In the genomic region with DNA sequence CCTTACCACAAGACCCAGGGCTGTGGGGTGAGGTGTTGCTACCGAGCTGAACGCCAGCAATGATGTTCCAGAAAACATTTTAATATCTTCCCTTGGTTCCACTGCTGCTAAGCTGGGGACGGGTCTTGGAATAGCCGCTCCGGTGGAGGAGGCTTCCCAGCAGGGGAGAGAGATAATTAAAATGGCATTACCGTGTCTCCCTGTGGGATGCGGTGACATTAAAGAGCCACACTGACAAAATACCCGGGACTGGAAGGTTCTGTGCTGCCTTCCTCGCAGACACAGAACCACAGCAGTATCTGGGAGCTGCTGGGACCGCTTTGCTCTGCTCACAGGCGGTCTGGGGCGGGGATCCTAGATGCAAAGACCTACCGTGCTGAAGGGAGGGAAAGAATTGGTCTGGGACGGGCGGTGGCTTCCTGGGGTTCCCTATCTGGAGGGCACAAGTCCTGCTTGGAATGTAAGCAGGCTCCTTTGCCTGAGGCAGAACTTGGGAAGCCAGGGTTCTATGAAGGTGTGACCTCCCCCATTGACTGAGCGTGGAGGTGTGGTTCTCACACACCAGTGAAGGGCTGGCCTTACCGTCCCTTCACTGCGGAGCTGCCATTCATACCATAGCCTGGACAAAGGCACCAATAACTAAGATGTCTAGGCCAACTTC, we compare ENCODE assay signal across 11 mouse cellular contexts. TPM values are rescaled to one million over a fixed set of nuclear protein-coding genes. Genes with fewer than 3 reads are reported as not detected.
A peak's percentile ranks its signal among the peaks of the same experiment; 100 is the strongest.
DNase-seq lines count a peak whose midpoint lies in the region; ATAC-seq and TF ChIP-seq lines count a peak whose summit lies in the region.
"Had no signal": no experiment of that assay in that cellular context is flagged by ENCODE, and none has a peak within 500 bp of the region (broad histone marks: within the 10 kb centered on the region; RNA-seq: fewer than 3 reads in every experiment).

No protein-coding gene starts in this region.

- no peak overlapping the region for H3K4me3 ChIP-seq in heart, embryonic 16.5 days (ENCODE audit: low read length)
- H3K4me3 ChIP-seq in heart, embryonic 11.5 days (ENCODE audit: low read depth, low read length) = no peak overlapping the region
- H3K4me3 ChIP-seq in ES-Bruce4 (ENCODE audit: low read depth, low read length) = 0 out of 2 replicates have a peak overlapping the region, but pooled peaks have one; percentile 5
- no peak overlapping the region for H3K4me3 ChIP-seq in embryonic facial prominence, embryonic 14.5 days (ENCODE audit: low read depth, low read length)
- H3K4me3 ChIP-seq in limb, embryonic 15.5 days = no peak overlapping the region
- H3K4me3 ChIP-seq in intestine, embryonic 15.5 days (replicated peaks) = no peak overlapping the region
- H3K4me3 ChIP-seq: heart, embryonic 15.5 days had no signal

- no peak overlapping the region for H3K9ac ChIP-seq in heart, embryonic 16.5 days (ENCODE audit: low read length)
- no peak overlapping the region for H3K9ac ChIP-seq in heart, embryonic 11.5 days (ENCODE audit: low read depth, low read length)
- H3K9ac ChIP-seq in ES-Bruce4 (ENCODE audit: low read depth, poor library complexity, severe bottlenecking) = no peak overlapping the region
- H3K9ac ChIP-seq in embryonic facial prominence, embryonic 14.5 days (ENCODE audit: low read depth, low read length) = no peak overlapping the region
- H3K9ac ChIP-seq in limb, embryonic 15.5 days = no peak overlapping the region
- H3K9ac ChIP-seq in intestine, embryonic 15.5 days = no peak overlapping the region
- H3K9ac ChIP-seq: heart, embryonic 15.5 days had no signal

- 57% methylated on average over 18 of the region's 18 CpGs for WGBS in heart, embryonic 16.5 days
- WGBS in heart, embryonic 11.5 days (ENCODE audit: insufficient replicate concordance) = 29% methylated on average over 18 of the region's 18 CpGs
- 30% methylated on average over 18 of the region's 18 CpGs for WGBS in embryonic facial prominence, embryonic 14.5 days
- WGBS in limb, embryonic 15.5 days = 20% methylated on average over 18 of the region's 18 CpGs
- WGBS in intestine, embryonic 15.5 days = 54% methylated on average over 18 of the region's 18 CpGs

- TF ChIP-seq POLR2A in ES-Bruce4 (IDR thresholded peaks at IDR 0.05; ENCODE audit: insufficient read depth, low read length) = no peak

- no peaks in the 10 kb centered on the region for H3K27me3 ChIP-seq in heart, embryonic 16.5 days (ENCODE audit: control insufficient read depth, insufficient read depth, low read length)
- no peaks in the 10 kb centered on the region for H3K27me3 ChIP-seq in heart, embryonic 11.5 days (ENCODE audit: control insufficient read depth, insufficient read depth, low read length)
- H3K27me3 ChIP-seq in ES-Bruce4 (ENCODE audit: control insufficient read depth, insufficient read depth, low read length, poor library complexity, severe bottlenecking) = no peaks in the 10 kb centered on the region
- no peaks in the 10 kb centered on the region for H3K27me3 ChIP-seq in embryonic facial prominence, embryonic 14.5 days (replicated peaks; ENCODE audit: control insufficient read depth, insufficient read depth, low read length)
- H3K27me3 ChIP-seq in limb, embryonic 15.5 days = no peaks in the 10 kb centered on the region
- H3K27me3 ChIP-seq in intestine, embryonic 15.5 days (replicated peaks) = no peaks in the 10 kb centered on the region
- H3K27me3 ChIP-seq: heart, embryonic 15.5 days had no signal

- ATAC-seq in heart, embryonic 16.5 days (replicated peaks; ENCODE audit: extremely low read depth, insufficient read depth, low FRiP score) = no peak
- no peak for ATAC-seq in heart, embryonic 11.5 days (replicated peaks; ENCODE audit: insufficient number of reproducible peaks, low FRiP score, low TSS enrichment)
- ATAC-seq in embryonic facial prominence, embryonic 14.5 days (ENCODE audit: low read depth) = no peak
- no peak for ATAC-seq in limb, embryonic 15.5 days (ENCODE audit: insufficient number of reproducible peaks, low FRiP score, low TSS enrichment, low read depth)
- ATAC-seq in intestine, embryonic 15.5 days = no peak

- H3K9me3 ChIP-seq in heart, embryonic 16.5 days (replicated peaks; ENCODE audit: control insufficient read depth, low read length) = no peaks in the 10 kb centered on the region
- no peaks in the 10 kb centered on the region for H3K9me3 ChIP-seq in heart, embryonic 11.5 days (replicated peaks; ENCODE audit: control insufficient read depth, low read length)
- no peaks in the 10 kb centered on the region for H3K9me3 ChIP-seq in ES-Bruce4 (replicated peaks; ENCODE audit: control insufficient read depth, insufficient read depth, low read length, poor library complexity, severe bottlenecking)
- H3K9me3 ChIP-seq in embryonic facial prominence, embryonic 14.5 days (ENCODE audit: control insufficient read depth, low read length) = 0 out of 2 replicates have a peak, but pooled peaks cover 5% of the 10 kb centered on the region
- H3K9me3 ChIP-seq in limb, embryonic 15.5 days = no peaks in the 10 kb centered on the region
- H3K9me3 ChIP-seq in intestine, embryonic 15.5 days = no peaks in the 10 kb centered on the region
- H3K9me3 ChIP-seq: heart, embryonic 15.5 days had no signal

- peak; percentile 79; the same call in 1 of the 2 replicates for TF ChIP-seq EP300 in ES-Bruce4 (IDR thresholded peaks at IDR 0.05; ENCODE audit: insufficient read depth, low read depth, low read length)

- no peaks in the 10 kb centered on the region for H3K36me3 ChIP-seq in heart, embryonic 16.5 days (ENCODE audit: control insufficient read depth, insufficient read depth)
- no peaks in the 10 kb centered on the region for H3K36me3 ChIP-seq in heart, embryonic 11.5 days (ENCODE audit: control insufficient read depth, insufficient read depth, low read length)
- no peaks in the 10 kb centered on the region for H3K36me3 ChIP-seq in ES-Bruce4 (ENCODE audit: control insufficient read depth, insufficient read depth, low read length, poor library complexity, severe bottlenecking)
- H3K36me3 ChIP-seq in embryonic facial prominence, embryonic 14.5 days (ENCODE audit: control insufficient read depth, insufficient read depth, low read length) = no peaks in the 10 kb centered on the region
- H3K36me3 ChIP-seq in limb, embryonic 15.5 days = no peaks in the 10 kb centered on the region
- no peaks in the 10 kb centered on the region for H3K36me3 ChIP-seq in intestine, embryonic 15.5 days
- H3K36me3 ChIP-seq: heart, embryonic 15.5 days had no signal

- TF ChIP-seq CTCF in ES-Bruce4 (IDR thresholded peaks at IDR 0.05; ENCODE audit: low read depth, low read length) = no peak

- peaks cover 27% of the 10 kb centered on the region for H3K4me1 ChIP-seq in heart, embryonic 16.5 days (ENCODE audit: control insufficient read depth, insufficient read depth, low read length)
- peaks cover 30% of the 10 kb centered on the region for H3K4me1 ChIP-seq in heart, embryonic 11.5 days (ENCODE audit: control insufficient read depth, insufficient read depth, low read length)
- H3K4me1 ChIP-seq in ES-Bruce4 (ENCODE audit: control insufficient read depth, insufficient read depth, low read length) = peaks cover 6% of the 10 kb centered on the region
- peaks cover 27% of the 10 kb centered on the region for H3K4me1 ChIP-seq in embryonic facial prominence, embryonic 14.5 days (ENCODE audit: control insufficient read depth, insufficient read depth, low read length)
- H3K4me1 ChIP-seq in limb, embryonic 15.5 days = peaks cover 37% of the 10 kb centered on the region
- peaks cover 32% of the 10 kb centered on the region for H3K4me1 ChIP-seq in intestine, embryonic 15.5 days (replicated peaks)

- H3K4me2 ChIP-seq in heart, embryonic 16.5 days (ENCODE audit: low read depth, low read length) = no peak overlapping the region
- no peak overlapping the region for H3K4me2 ChIP-seq in heart, embryonic 11.5 days
- H3K4me2 ChIP-seq in embryonic facial prominence, embryonic 14.5 days (ENCODE audit: low read depth, low read length) = no peak overlapping the region
- H3K4me2 ChIP-seq in limb, embryonic 15.5 days = 0 out of 2 replicates have a peak overlapping the region, but pooled peaks have one; percentile 3
- no peak overlapping the region for H3K4me2 ChIP-seq in intestine, embryonic 15.5 days (replicated peaks)
- H3K4me2 ChIP-seq: heart, embryonic 15.5 days had no signal

- peak overlapping the region; percentile 61 for H3K27ac ChIP-seq in heart, embryonic 16.5 days (ENCODE audit: low read length)
- no peak overlapping the region for H3K27ac ChIP-seq in heart, embryonic 11.5 days (ENCODE audit: low read depth, low read length)
- peak overlapping the region; percentile 63 for H3K27ac ChIP-seq in ES-Bruce4 (ENCODE audit: insufficient read depth, low read length)
- 0 out of 2 replicates have a peak overlapping the region, but pooled peaks have one; percentile 61 for H3K27ac ChIP-seq in embryonic facial prominence, embryonic 14.5 days (replicated peaks; ENCODE audit: low read depth, low read length)
- H3K27ac ChIP-seq in limb, embryonic 15.5 days = 0 out of 2 replicates have a peak overlapping the region, but pooled peaks have one; percentile 62
- H3K27ac ChIP-seq in intestine, embryonic 15.5 days = no peak overlapping the region
- H3K27ac ChIP-seq: stomach, postnatal 0 days had no signal

- no peak for DNase-seq in embryonic facial prominence, embryonic 14.5 days (ENCODE audit: low spot score)
- no peak for DNase-seq in gastrocnemius, postnatal 36 days
- DNase-seq in lung, adult 18-20 months = no peak
- DNase-seq: cerebellum, adult 2 months had no signal

- intact Hi-C loops in gastrocnemius, postnatal 36 days (cut with DNase I) = no loop called here

RNA-seq across cellular contexts. Expression of a gene that starts 9.3 kb away (rescaled TPM):
- 8.3 and 21.6 TPM in 2 replicates for polyA plus RNA-seq in heart, embryonic 16.5 days (2015; fragmentation: Nextera tagmentation; extraction: Ambion mirVana)
- polyA plus RNA-seq in heart, embryonic 11.5 days (2014; fragmentation: Nextera tagmentation; extraction: Ambion mirVana) = 0.59 and 0.60 TPM in 2 replicates
- 1.1 TPM in 1 of 2 replicates, not detected in the other for polyA plus RNA-seq in ES-Bruce4 (2011; ENCODE audit: insufficient read depth, insufficient read length, low read depth, missing spikeins)
- polyA plus RNA-seq in embryonic facial prominence, embryonic 14.5 days (2014; fragmentation: Nextera tagmentation; extraction: Ambion mirVana) = 2.1 and 2.4 TPM in 2 replicates
- polyA plus RNA-seq in limb, embryonic 15.5 days (2015; fragmentation: Nextera tagmentation; extraction: Ambion mirVana) = 3.7 and 4.3 TPM in 2 replicates
- polyA plus RNA-seq in intestine, embryonic 15.5 days (2015; fragmentation: Nextera tagmentation; extraction: Ambion mirVana) = 3.0 and 3.8 TPM in 2 replicates
- total RNA-seq in gastrocnemius, postnatal 36 days (2021) = under 1 TPM; 0.74 to 0.97 TPM

Comparison
In these comparisons a context has a peak if more than half of its experiments do, and no peak if none do; other contexts are left out.
1. H3K27ac ChIP-seq: peak in heart, embryonic 16.5 days (single experiment), ES-Bruce4 (single experiment), embryonic facial prominence, embryonic 14.5 days (single experiment) and limb, embryonic 15.5 days (single experiment); none in heart, embryonic 11.5 days (single experiment) and intestine, embryonic 15.5 days (single experiment).